Mouse (Mus musculus) bone marrow macrophage, adult 2 months (primary cell): ENCODE measurements around the gene Cped1.

Experiments used
- CTCF ChIP-seq: IDR thresholded peaks from 2 replicates; pipeline ENCODE4 v1.5.1; 2012; ENCODE audit warnings: low read depth, mild to moderate bottlenecking, low read length, moderate library complexity
- POLR2A ChIP-seq: IDR thresholded peaks from 2 replicates; pipeline ENCODE4 v1.6.1; 2012; ENCODE audit warnings: mild to moderate bottlenecking, low read depth, low read length, borderline replicate concordance

DNA sequence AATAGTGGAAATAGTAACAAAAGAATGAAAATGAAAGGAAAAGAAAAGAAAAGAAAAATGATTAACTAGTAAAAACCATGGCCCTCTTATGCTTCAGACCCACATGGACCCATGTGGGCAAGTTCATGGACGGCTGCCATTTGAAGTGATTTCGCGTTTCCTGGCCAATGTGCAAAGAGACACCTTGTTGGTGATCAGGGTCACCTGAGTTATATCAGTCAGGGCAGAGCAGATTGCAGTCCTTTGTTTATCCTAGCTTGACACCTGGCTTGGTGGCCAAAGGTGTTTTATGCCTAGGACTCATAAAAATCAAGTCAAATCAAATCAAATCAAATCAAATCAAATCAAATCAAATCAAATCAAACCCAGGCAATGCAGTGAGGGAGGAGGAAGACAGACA is 27.7 kb downstream of the Cped1 start:
- TF ChIP-seq CTCF (no peak), POLR2A (no peak)
